Mouse (Mus musculus): Measurements from ENCODE around the gene 1110017D15Rik.
"Not testable (repeated sequence)": the region's sequence is repeated elsewhere in the genome, so short reads cannot be mapped to it uniquely, and the experiment has no call there.

Gene 1110017D15Rik

DNA sequence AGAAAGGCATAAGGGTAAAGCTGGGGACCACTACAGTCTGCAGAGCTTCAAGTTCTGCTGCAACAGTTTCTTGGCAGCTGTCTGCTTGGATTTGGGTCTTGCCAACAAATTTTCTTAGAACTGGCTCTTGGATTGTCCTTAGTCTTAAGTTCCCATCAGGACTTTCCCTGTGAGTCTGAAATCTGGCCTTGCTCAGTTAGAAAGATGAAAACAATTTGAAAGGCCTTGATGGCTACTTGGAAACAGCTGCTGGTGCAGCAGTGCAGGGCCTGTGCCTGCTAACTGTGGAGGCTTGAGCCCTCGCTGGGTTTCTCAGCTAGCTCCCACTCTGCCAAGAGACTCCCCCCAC is 37.7 kb downstream of the 1110017D15Rik start:
- no peak for DNase-seq (ENCODE audit: low spot score)

DNA sequence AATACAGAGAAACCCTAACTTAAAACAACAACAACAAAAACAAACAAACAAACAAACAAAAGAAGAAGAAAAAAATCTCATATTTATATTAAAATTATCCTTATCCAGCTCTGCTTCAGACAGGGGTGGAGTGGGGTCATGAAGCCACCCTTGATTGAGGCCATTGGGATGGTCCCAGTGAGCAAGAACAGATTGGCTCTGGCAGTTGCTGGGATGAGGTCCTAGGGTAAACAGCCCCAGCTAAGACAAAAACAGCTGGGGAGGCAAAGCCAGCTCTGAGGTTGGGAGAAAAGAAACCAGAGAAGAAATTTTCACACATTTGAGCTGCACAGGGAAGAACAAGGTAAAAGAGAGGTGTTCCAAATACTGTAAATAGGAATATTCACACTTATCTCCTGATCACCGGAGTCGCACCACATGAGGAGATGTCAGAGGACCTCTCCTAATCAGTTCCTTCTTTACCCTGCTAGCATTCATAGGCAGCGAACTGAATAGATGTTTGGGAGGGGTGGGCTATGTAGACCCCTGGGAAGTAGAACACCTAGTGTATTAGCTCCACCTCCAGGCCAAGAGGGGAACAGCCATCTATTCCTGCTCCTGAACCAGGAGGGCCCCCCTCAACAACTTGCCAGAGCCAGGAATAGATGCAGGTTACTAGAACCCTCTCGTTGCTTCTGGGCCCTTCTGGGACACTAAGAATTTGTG is 38.2 kb downstream of the 1110017D15Rik start:
- no peak for DNase-seq (ENCODE audit: low spot score)

DNA sequence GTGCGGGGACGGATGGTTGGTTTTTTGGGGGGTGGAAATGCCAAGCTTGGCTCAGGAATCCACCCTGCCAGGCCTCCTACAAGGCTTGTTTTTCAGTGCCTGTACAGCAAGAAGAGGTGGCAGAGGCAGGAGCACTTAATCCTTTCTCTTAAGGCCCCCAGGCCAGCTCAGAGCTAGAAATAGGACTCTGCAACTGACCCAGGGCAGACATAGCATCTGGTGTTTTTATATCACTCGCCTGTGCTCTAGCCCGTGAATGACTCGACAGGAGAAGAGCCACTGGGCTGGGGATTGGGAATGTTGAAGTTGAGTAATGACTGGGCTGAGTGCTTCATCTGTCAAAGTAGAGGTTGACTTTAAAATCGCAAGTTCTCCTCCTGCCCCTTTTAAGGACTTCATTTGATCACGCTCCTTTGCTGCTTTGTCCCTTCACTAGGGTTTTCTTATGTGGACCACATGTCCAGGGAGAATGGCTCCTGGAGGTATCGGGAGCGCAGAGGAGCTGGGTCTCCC is 39.4 kb downstream of the 1110017D15Rik start:
- no peak for DNase-seq (ENCODE audit: low spot score)

DNA sequence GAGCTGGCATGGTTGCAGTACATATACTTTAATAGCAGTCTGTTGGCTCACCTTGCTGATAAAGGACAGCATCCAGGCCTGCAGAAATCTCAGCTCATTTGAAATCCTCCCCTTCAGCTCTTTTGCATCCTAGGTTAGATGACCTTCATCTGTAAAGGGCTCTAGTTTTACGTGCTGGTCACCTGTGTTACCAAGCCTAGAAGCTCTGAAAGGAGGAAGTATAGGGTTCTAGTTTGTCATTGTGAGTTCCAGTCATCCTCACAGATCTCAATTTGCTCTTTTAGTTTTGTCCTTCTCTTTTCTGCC is 45.8 kb downstream of the 1110017D15Rik start:
- no peak for DNase-seq (ENCODE audit: low spot score)

DNA sequence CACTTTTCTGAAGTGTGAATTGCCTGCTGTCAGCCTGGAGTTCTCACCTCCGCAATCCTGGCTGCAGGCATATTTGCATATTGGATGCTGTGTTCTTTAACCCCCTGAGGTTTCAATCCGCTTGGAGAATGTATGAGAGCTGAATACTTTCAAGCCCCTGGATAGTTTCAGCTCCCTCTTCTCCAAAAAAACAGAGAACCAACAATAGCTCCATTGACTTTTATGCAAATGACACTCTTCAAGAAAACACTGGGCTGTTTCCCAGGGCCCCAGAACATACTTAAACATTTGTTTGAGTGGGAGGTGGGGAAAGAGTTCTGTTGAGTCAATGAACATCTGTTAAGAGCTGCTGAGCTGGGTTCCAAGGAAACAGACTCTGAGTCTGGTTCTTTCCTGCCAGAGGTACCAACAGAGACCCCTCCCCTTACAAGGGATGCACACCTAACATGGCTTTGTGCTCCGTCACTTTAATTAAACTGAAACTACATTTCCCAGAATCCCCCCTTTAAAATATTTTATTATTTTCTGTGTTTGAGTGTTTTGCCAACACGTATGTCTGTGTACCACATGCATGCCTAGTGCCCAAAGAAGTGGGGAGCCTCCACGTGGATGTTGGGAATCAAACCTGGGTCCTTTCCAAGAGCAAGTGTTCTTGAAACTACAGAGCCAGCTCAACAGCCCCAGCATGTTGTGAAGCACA is 46.3 kb downstream of the 1110017D15Rik start:
- DNase-seq (ENCODE audit: low spot score): no peak

DNA sequence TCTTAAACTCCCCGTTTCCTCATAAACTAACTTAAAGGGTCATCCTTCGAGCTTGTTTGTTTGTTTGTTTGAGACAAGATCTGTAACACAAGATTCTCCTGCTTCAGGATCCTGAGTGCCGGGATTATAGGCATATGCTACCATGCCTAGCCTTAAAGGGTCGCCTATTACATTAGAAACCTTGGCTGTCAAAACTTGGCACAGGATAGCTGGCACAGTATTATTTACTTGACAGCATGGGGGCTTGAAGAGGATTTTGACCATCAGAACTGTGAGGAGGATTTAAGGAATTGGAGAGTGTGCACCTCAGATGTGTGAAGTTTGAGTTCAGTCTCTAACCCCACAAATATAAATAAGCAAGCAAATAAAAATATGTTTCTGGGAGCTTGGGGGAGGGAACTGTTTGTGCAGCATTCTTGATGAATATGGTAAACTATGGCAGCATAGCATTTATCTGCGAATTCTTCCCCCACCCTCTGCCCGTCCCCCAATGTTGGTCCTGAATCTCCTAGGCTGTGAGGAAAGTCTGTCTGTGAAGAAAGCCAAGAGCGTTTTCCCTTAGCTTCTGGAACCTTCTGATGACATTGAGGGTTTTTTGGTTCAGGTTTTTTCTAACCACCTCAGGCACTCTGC is 47.0 kb downstream of the 1110017D15Rik start:
- DNase-seq (ENCODE audit: low spot score): no peak

DNA sequence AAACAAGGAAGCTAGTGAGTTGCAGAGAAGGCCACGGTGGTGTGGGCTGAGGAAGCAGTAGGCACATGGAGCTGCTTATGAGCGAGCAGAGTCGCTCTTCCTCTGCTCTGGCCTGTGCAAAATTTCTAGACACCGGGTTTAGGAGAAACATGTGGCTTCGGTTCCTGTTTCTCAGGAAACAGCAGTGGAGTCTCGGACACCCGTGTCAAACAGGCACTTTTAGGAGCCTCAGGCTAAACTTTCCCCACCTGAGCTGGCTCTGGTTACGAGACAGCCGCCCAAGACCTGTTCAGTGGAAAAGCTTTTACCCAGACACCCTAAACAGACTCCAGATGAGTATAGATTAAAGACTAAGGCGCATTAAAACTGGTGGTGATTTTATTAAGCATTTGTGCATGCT is 47.9 kb downstream of the 1110017D15Rik start:
- DNase-seq (ENCODE audit: low spot score): peak; percentile 46

DNA sequence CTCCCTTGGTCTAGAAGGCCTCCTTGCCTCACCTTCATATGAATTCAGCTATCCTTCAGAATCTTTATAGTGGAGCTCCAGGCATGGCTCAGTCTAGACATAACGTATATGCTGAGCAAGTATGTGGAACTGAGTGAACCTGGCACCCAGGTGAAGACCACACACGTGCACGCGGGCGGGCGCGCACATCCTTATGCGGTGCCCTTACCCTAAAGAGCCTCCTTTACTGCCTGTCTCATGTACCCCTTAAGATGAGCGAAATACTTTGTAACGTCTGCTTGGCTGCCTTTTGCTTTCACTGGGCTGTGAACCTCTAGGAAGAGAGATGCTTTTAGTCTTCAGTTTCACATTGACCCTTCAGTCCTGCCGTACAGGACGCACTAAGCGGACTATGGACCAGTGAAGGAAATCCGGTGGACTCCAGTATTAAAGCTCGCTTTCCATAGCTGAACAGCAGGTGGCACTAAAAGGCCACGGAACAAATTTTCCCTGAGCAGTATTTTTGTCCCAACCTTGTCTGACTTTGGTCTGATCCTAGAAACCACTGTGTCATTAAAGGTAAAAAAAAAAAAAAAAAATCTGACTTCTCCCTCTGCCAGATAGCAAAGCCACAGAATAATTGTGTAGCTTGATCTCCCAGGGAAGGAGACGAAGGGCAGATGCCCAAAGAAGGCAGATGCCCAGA is 48.6 kb downstream of the 1110017D15Rik start:
- DNase-seq (ENCODE audit: low spot score): peak; percentile 81

DNA sequence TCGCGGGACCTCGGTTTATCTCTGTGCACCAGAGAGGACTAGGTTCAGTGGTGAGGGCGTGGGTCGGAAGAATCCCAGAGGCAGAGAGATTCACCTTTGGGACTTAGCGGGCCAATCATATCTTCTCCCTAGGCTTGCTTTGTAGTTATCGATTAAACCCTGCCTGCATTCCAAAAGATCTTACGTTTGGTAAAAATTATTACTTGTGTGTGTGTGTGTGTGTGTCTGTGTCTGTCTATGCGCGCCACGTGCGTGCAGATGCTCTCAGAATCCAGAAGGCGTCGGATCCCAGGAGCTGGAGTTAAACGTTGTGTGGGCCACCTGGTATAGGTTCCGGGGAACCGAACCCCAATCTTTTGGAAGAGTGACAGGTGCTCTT is 51.9 kb downstream of the 1110017D15Rik start:
- DNase-seq (ENCODE audit: low spot score): no peak

DNA sequence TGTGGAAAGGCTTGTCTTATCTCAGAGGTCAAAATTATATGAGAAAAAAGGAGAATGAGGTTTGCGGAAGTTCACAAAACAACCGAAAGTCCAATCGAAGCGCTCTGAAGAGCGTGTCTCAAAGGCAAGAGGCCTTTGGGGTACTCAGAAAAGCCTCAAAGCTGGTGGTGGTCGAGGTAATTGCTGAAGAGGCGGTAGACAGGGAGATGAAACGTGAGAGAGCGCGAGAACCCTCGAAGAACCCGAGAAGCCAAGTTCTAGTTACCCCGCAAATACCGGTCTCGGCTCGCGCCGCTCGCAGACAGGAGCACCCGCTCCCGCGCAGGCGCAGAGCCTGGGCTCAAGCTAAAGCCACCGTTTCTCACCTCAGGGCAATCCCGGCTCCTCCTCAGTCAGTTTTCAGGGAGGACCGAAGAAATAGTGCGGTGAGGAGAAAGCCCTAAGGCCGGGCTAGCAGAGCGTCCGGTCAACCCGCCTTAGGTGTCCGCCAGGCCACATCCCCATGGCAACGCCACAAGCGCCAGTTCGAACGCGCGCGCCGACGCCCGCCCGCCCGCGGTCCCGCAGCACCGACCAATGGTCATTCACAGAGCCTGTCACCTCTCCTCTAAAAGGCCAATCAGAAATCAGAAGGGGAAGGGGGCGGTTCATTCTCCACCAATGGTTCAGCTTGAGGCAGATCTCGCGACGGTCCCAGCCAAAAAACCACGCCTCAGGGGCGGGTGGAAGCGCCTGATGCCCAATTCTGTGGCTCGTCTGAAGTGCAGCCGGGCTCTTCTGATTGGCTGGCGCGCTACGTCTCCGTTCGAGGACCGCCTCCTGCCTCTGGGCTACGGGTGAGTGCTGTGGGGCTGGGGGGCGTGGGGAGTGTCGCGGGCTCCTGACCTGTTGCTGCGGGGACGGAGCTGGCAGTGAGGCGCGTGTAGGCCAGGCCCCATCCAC is 52.5 kb downstream of the 1110017D15Rik start, which contains the start of the genes Kif24 and Nudt2:
Kif24 (minus strand) TSS at position 543 of the 942 bp plus-strand sequence.
Nudt2 (plus strand) TSS at position 807 of the 942 bp plus-strand sequence.
- peak; percentile 34 for DNase-seq (ENCODE audit: low spot score)

DNA sequence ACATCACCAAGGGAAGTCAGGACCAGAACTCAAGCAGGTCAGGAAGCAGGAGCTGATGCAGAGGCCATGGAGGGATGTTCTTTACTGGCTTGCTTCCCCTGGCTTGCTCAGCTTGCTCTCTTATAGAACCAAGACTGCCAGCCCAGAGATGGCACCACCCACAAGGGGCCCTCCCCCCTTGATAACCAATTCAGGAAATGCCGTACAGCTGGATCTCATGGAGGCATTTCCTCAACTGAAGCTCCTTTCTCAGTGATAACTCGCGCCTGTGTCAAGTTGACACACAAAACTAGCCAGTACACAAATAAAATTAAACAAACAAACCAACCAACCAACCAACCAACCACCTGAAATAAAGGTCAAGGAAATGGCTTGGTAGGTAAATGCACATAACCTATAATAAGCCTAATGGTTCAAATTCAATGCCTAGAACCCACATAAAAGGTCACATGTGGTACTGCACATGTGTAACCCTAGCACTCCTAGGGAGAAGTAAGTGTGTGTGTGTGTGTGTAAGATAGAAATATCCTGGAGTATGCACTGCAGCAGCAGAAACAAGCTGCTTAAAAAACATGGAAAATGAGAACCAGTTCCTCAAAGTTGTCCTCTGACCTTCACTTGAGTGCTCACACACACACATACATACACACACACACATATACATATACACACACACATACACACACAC is 53.9 kb downstream of the 1110017D15Rik start:
- not testable (repeated sequence) for DNase-seq (ENCODE audit: low spot score)

DNA sequence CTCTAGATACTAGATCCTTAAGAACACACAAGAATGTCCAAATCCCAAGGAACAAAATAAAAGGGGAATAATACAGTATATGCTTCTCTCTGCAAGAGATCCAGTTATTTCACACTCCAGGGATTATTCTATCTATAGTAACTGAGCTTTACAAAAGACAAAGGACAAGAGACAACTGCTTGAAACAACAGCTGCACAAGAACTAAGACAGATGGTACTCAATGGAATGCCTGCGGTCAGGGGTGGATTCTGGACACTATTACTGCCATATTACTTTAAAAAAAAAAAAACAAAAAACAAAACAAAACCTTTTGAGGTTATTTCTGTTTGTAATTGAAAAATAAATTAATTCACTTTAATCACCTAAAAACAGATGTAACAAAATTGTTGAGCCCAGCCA is 56.4 kb downstream of the 1110017D15Rik start:
- no peak for DNase-seq (ENCODE audit: low spot score)
